Mouse (Mus musculus) kidney, adult 9 months (tissue): ENCODE measurements around the gene Bcam.
A peak's percentile ranks its signal among the peaks of the same experiment; 100 is the strongest.
"Not testable (repeated sequence)": the region's sequence is repeated elsewhere in the genome, so short reads cannot be mapped to it uniquely, and the experiment has no call there.

Source experiments
- DNase-seq: peaks from one replicate; pipeline ENCODE4 v3.0.0; 2022

Bcam gene

GRCm38 (mm10) chr7:19770984-19771391 lies at the start of gene Bcam:
Bcam (minus strand) TSS chr7:19771016.
- DNase-seq, result peak; percentile 58

GRCm38 (mm10) chr7:19818875-19819274 lies 48.1 kb upstream of the Bcam start:
- no peak for DNase-seq

GRCm38 (mm10) chr7:19818440-19818839 lies 47.6 kb upstream of the Bcam start:
- DNase-seq, result no peak

GRCm38 (mm10) chr7:19817382-19818105 lies 46.7 kb upstream of the Bcam start:
- DNase-seq, result peak; percentile 44

- peak; percentile 86 for DNase-seq
Measured at GRCm38 (mm10) chr7:19816224-19816771, 45.5 kb upstream of the Bcam start.

- no peak for DNase-seq
Measured at GRCm38 (mm10) chr7:19815296-19816223, 44.7 kb upstream of the Bcam start.

- DNase-seq, result no peak
Measured at GRCm38 (mm10) chr7:19813579-19814122, 42.8 kb upstream of the Bcam start.

- no peak for DNase-seq
Measured at GRCm38 (mm10) chr7:19813161-19813560, 42.3 kb upstream of the Bcam start.

GRCm38 (mm10) chr7:19811114-19811513 lies 40.3 kb upstream of the Bcam start:
- DNase-seq, result peak; percentile 87

- DNase-seq, result peak; percentile 46
Measured at GRCm38 (mm10) chr7:19809369-19809768, 38.6 kb upstream of the Bcam start.

GRCm38 (mm10) chr7:19806356-19806969 lies 35.6 kb upstream of the Bcam start:
- no peak for DNase-seq

- peak; percentile 81 for DNase-seq
Measured at GRCm38 (mm10) chr7:19802995-19803394, 32.2 kb upstream of the Bcam start.

GRCm38 (mm10) chr7:19800764-19801163 lies 29.9 kb upstream of the Bcam start:
- peak; percentile 85 for DNase-seq

- DNase-seq, result peak; percentile 95
Measured at GRCm38 (mm10) chr7:19796697-19797588, 26.1 kb upstream of the Bcam start, which contains the start of gene Cblc. Cblc (minus strand) TSS chr7:19796809.

- peak; percentile 52 for DNase-seq
Measured at GRCm38 (mm10) chr7:19796254-19796653, 25.4 kb upstream of the Bcam start.

GRCm38 (mm10) chr7:19795236-19795635 lies 24.4 kb upstream of the Bcam start:
- no peak for DNase-seq

- DNase-seq, result peak; percentile 87
Measured at GRCm38 (mm10) chr7:19792701-19793630, 22.1 kb upstream of the Bcam start.

- not testable (repeated sequence) for DNase-seq
Measured at GRCm38 (mm10) chr7:19791504-19791903, 20.7 kb upstream of the Bcam start.

GRCm38 (mm10) chr7:19789904-19790347 lies 19.1 kb upstream of the Bcam start:
- DNase-seq, result peak; percentile 89

GRCm38 (mm10) chr7:19785874-19786458 lies 15.2 kb upstream of the Bcam start:
- DNase-seq, result no peak
